Mouse (Mus musculus): ENCODE results near the gene Cdyl2. TPM values are rescaled to one million over a fixed set of nuclear protein-coding genes. Genes with fewer than 3 reads are reported as not detected.

Gene Cdyl2
- under 1 TPM; 0.17 to 0.48 TPM for polyA plus RNA-seq (2012; fragmentation: generic; extraction: Trizol)

DNA sequence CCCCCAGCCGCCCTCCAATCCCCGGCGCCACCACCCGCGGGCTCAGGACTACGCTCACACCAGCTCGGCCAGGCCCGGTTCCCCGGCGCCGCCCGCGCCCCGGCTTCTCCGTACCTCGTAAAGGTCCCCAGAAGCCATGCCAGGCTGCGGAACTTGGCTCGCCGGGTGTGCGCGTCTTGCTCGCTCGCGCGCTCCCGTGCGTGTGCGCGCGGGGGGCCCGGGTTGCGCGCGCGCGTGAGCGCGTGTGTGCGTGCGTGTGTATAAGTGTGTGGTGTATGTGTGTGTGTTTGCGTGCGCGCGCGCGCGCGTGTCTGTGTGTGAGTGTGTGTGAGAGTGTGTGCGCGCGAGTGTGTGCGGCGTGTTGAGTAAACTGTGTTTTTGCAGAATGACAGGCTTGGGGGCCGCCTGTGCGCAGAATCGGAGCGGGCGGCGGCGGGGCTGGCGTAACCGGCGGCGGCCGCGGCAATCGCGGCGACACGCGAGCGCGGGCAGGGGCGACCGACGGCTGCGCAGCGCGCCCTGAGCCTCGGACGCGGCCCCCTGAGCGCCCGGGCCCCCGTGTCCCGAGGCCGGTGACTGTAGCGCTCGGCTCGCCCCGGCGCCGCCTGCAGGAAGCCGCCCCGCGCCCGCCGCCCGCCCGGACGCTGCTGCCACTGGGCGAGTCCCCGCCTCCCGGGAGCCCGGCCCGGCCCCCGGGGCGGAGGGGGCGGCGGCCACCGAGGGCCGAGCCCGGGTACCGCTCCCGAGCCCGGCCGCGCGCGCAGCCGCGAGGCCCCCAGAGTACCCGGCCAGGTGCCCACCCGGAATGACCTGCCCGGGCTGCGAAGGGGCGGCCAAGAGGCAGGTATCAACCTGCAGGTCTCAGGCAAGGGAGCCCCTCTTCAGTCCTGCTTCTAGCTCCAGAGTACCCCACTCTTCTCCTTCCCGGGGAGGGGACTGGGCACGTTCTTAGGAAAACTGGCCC is at the start of gene Cdyl2:
Gene Cdyl2, minus strand, starts transcription at position 308 of the 964 bp plus-strand sequence.

Other genes with a start within 250 kb of the Cdyl2 start
- not detected for gene Dynlrb2, start 228.0 kb downstream of the Cdyl2 start, polyA plus RNA-seq (2012; fragmentation: generic; extraction: Trizol)
- gene Cmc2, start 188.5 kb upstream of the Cdyl2 start, polyA plus RNA-seq (2012; fragmentation: generic; extraction: Trizol), result 100 to 1,000 TPM in 1 of 2 experiments, 10 to 100 TPM in 1; 54.3 to 110 TPM
- 10 to 100 TPM in 1 of 2 experiments, 1 to 10 TPM in 1; 8.5 to 21.1 TPM for gene Cenpn, start 188.7 kb upstream of the Cdyl2 start, polyA plus RNA-seq (2012; fragmentation: generic; extraction: Trizol)
- 1 to 10 TPM; 1.8 to 7.3 TPM for gene Atmin, start 210.4 kb upstream of the Cdyl2 start, polyA plus RNA-seq (2012; fragmentation: generic; extraction: Trizol)
- gene 1700030J22Rik, start 246.0 kb upstream of the Cdyl2 start, polyA plus RNA-seq (2012; fragmentation: generic; extraction: Trizol), result 1 to 10 TPM in 1 of 2 experiments, under 1 TPM in 1; 0.33 to 1.3 TPM

Measured in C3H10T1/2 (cell line).